Mouse (Mus musculus): ENCODE measurements around the gene Galnt15. TPM values are rescaled to one million over a fixed set of nuclear protein-coding genes. Genes with fewer than 3 reads are reported as not detected.
A peak's percentile ranks its signal among the peaks of the same experiment; 100 is the strongest.
"Not testable (repeated sequence)": the region's sequence is repeated elsewhere in the genome, so short reads cannot be mapped to it uniquely, and the experiment has no call there.

The Galnt15 gene
- polyA plus RNA-seq, 1 experiment from 2014 or later = 0.01 TPM

GRCm38 (mm10) chr14:32076896-32077575 is 48.2 kb downstream of the Galnt15 start:
- no peak overlapping the region for H3K9ac ChIP-seq (ENCODE audit: low read depth, low read length)
- ATAC-seq (ENCODE audit: low read depth) = 0 out of 2 replicates have a peak, but pooled peaks have one; percentile 39
- 35% methylated on average over 8 of the region's 8 CpGs for WGBS (ENCODE audit: insufficient replicate concordance)

GRCm38 (mm10) chr14:32081026-32081425 is 52.2 kb downstream of the Galnt15 start:
- no peaks in the 10 kb centered on the region for H3K9me3 ChIP-seq (replicated peaks; ENCODE audit: control insufficient read depth, low read length)
- ATAC-seq (ENCODE audit: low read depth) = no peak
- no peak overlapping the region for H3K9ac ChIP-seq (ENCODE audit: low read depth, low read length)
- 76% methylated on average over 10 of the region's 10 CpGs for WGBS (ENCODE audit: insufficient replicate concordance)
- H3K27ac ChIP-seq (ENCODE audit: low read length) = no peak overlapping the region
- H3K4me3 ChIP-seq (ENCODE audit: low read depth, low read length) = no peak overlapping the region
- no peaks in the 10 kb centered on the region for H3K27me3 ChIP-seq (ENCODE audit: control insufficient read depth, insufficient read depth, low read depth, low read length)
- H3K4me2 ChIP-seq (ENCODE audit: low read depth, low read length) = no peak overlapping the region
- H3K36me3 ChIP-seq (ENCODE audit: control insufficient read depth, insufficient read depth) = peaks cover 15% of the 10 kb centered on the region
- peaks cover 4% of the 10 kb centered on the region for H3K4me1 ChIP-seq (ENCODE audit: control insufficient read depth, low read depth, low read length)

More at GRCm38 (mm10) chr14:32076896-32077575, 48.2 kb downstream of the Galnt15 start:
- Histone ChIP-seq H3K4me1 (ENCODE audit: control insufficient read depth, low read depth, low read length) (no peaks in the 10 kb centered on the region; the same call in 1 of the 2 replicates), H3K4me3 (ENCODE audit: low read depth, low read length) (no peak overlapping the region), H3K9me3 (replicated peaks; ENCODE audit: control insufficient read depth, low read length) (no peaks in the 10 kb centered on the region), H3K4me2 (ENCODE audit: low read depth, low read length) (no peak overlapping the region), H3K36me3 (ENCODE audit: control insufficient read depth, insufficient read depth) (peaks cover 6% of the 10 kb centered on the region), H3K27me3 (ENCODE audit: control insufficient read depth, insufficient read depth, low read depth, low read length) (no peaks in the 10 kb centered on the region), H3K27ac (ENCODE audit: low read length) (no peak overlapping the region)

GRCm38 (mm10) chr14:32082891-32083290 is 54.1 kb downstream of the Galnt15 start:
- H3K4me1 ChIP-seq (ENCODE audit: control insufficient read depth, low read depth, low read length) = peaks cover 14% of the 10 kb centered on the region
- H3K36me3 ChIP-seq (ENCODE audit: control insufficient read depth, insufficient read depth) = peaks cover 15% of the 10 kb centered on the region
- 88% methylated on average over 6 of the region's 6 CpGs for WGBS (ENCODE audit: insufficient replicate concordance)

GRCm38 (mm10) chr14:32083466-32083865 is 54.7 kb downstream of the Galnt15 start:
- Histone ChIP-seq H3K36me3 (ENCODE audit: control insufficient read depth, insufficient read depth) (peaks cover 15% of the 10 kb centered on the region), H3K27me3 (ENCODE audit: control insufficient read depth, insufficient read depth, low read depth, low read length) (no peaks in the 10 kb centered on the region), H3K9me3 (replicated peaks; ENCODE audit: control insufficient read depth, low read length) (no peaks in the 10 kb centered on the region), H3K4me2 (ENCODE audit: low read depth, low read length) (no peak overlapping the region), H3K27ac (ENCODE audit: low read length) (no peak overlapping the region), H3K4me3 (ENCODE audit: low read depth, low read length) (no peak overlapping the region), H3K9ac (ENCODE audit: low read depth, low read length) (no peak overlapping the region), H3K4me1 (ENCODE audit: control insufficient read depth, low read depth, low read length) (peaks cover 14% of the 10 kb centered on the region)
- 80% methylated on average over 2 of the region's 2 CpGs for WGBS (ENCODE audit: insufficient replicate concordance)
- ATAC-seq (ENCODE audit: low read depth) = no peak

More at GRCm38 (mm10) chr14:32082891-32083290, 54.1 kb downstream of the Galnt15 start:
- Histone ChIP-seq H3K27ac (ENCODE audit: low read length) (no peak overlapping the region), H3K4me3 (ENCODE audit: low read depth, low read length) (no peak overlapping the region), H3K9ac (ENCODE audit: low read depth, low read length) (no peak overlapping the region), H3K4me2 (ENCODE audit: low read depth, low read length) (no peak overlapping the region), H3K9me3 (replicated peaks; ENCODE audit: control insufficient read depth, low read length) (no peaks in the 10 kb centered on the region), H3K27me3 (ENCODE audit: control insufficient read depth, insufficient read depth, low read depth, low read length) (no peaks in the 10 kb centered on the region)
- ATAC-seq (ENCODE audit: low read depth) = no peak

- Histone ChIP-seq H3K9ac (ENCODE audit: low read depth, low read length) (peak within 1 kb of the TSS; percentile 72), H3K27me3 (ENCODE audit: control insufficient read depth, insufficient read depth, low read depth, low read length) (no peaks in the 10 kb centered on the region), H3K27ac (ENCODE audit: low read length) (peak within 1 kb of the TSS; percentile 92), H3K9me3 (replicated peaks; ENCODE audit: control insufficient read depth, low read length) (no peaks in the 10 kb centered on the region), H3K4me2 (ENCODE audit: low read depth, low read length) (peak within 1 kb of the TSS; percentile 84), H3K4me3 (ENCODE audit: low read depth, low read length) (peak within 1 kb of the TSS; percentile 77), H3K4me1 (ENCODE audit: control insufficient read depth, low read depth, low read length) (peaks cover 14% of the 10 kb centered on the region), H3K36me3 (ENCODE audit: control insufficient read depth, insufficient read depth) (peaks cover 15% of the 10 kb centered on the region)
- 2% methylated on average over 22 of the region's 22 CpGs for WGBS (ENCODE audit: insufficient replicate concordance)
- peak; percentile 86 for ATAC-seq (ENCODE audit: low read depth)
These were observed 56.1 kb downstream of the Galnt15 start, which contains the start of gene Oxnad1 for GRCm38 (mm10) chr14:32084761-32085485. Gene Oxnad1 (plus strand): TSS chr14:32085374.

- Histone ChIP-seq H3K4me3 (ENCODE audit: low read depth, low read length) (peak within 1 kb of the TSS; percentile 77), H3K27me3 (ENCODE audit: control insufficient read depth, insufficient read depth, low read depth, low read length) (no peaks in the 10 kb centered on the region), H3K4me2 (ENCODE audit: low read depth, low read length) (peak within 1 kb of the TSS; percentile 84), H3K9me3 (replicated peaks; ENCODE audit: control insufficient read depth, low read length) (no peaks in the 10 kb centered on the region), H3K4me1 (ENCODE audit: control insufficient read depth, low read depth, low read length) (peaks cover 14% of the 10 kb centered on the region), H3K36me3 (ENCODE audit: control insufficient read depth, insufficient read depth) (peaks cover 15% of the 10 kb centered on the region), H3K9ac (ENCODE audit: low read depth, low read length) (peak within 1 kb of the TSS; percentile 72), H3K27ac (ENCODE audit: low read length) (peak within 1 kb of the TSS; percentile 92)
- peak; percentile 93 for ATAC-seq (ENCODE audit: low read depth)
- under 1% methylated on average over 43 of the region's 43 CpGs for WGBS (ENCODE audit: insufficient replicate concordance)
These were observed 56.9 kb downstream of the Galnt15 start, which contains the start of gene Dph3 for GRCm38 (mm10) chr14:32085486-32086201. Gene Dph3 (minus strand): TSS chr14:32085729.

GRCm38 (mm10) chr14:32086226-32086625 is 57.4 kb downstream of the Galnt15 start:
- 9% methylated on average over 8 of the region's 8 CpGs for WGBS (ENCODE audit: insufficient replicate concordance)
- Histone ChIP-seq H3K27me3 (ENCODE audit: control insufficient read depth, insufficient read depth, low read depth, low read length) (no peaks in the 10 kb centered on the region), H3K4me3 (ENCODE audit: low read depth, low read length) (peak overlapping the region; percentile 77), H3K9ac (ENCODE audit: low read depth, low read length) (peak overlapping the region; percentile 71), H3K36me3 (ENCODE audit: control insufficient read depth, insufficient read depth) (peaks cover 15% of the 10 kb centered on the region), H3K4me1 (ENCODE audit: control insufficient read depth, low read depth, low read length) (peaks cover 14% of the 10 kb centered on the region), H3K4me2 (ENCODE audit: low read depth, low read length) (peak overlapping the region; percentile 84), H3K27ac (ENCODE audit: low read length) (peak overlapping the region; percentile 88), H3K9me3 (replicated peaks; ENCODE audit: control insufficient read depth, low read length) (no peaks in the 10 kb centered on the region)
- ATAC-seq (ENCODE audit: low read depth) = no peak

- 76% methylated on average over 7 of the region's 7 CpGs for WGBS (ENCODE audit: insufficient replicate concordance)
- H3K27me3 ChIP-seq (ENCODE audit: control insufficient read depth, insufficient read depth, low read depth, low read length); H3K4me2 ChIP-seq (ENCODE audit: low read depth, low read length); H3K9me3 ChIP-seq (replicated peaks; ENCODE audit: control insufficient read depth, low read length); H3K4me3 ChIP-seq (ENCODE audit: low read depth, low read length); H3K27ac ChIP-seq (ENCODE audit: low read length); ATAC-seq (ENCODE audit: low read depth); H3K9ac ChIP-seq (ENCODE audit: low read depth, low read length); H3K36me3 ChIP-seq (ENCODE audit: control insufficient read depth, insufficient read depth): not testable (repeated sequence)
- H3K4me1 ChIP-seq (ENCODE audit: control insufficient read depth, low read depth, low read length) = peaks cover 14% of the 10 kb centered on the region
These were observed 58.9 kb downstream of the Galnt15 start for GRCm38 (mm10) chr14:32087584-32088248.

Measured in liver, embryonic 16.5 days (tissue).